Mouse (Mus musculus) cerebellum, postnatal 14 days (tissue): Measurements from ENCODE around the gene Mrps35.

Source experiments
- DNase-seq, 2 experiments: peaks; one replicate each; pipeline ENCODE4 v3.0.0; 2021; ENCODE audit warnings: mixed read lengths in 2 of 2

Gene Mrps35

DNA sequence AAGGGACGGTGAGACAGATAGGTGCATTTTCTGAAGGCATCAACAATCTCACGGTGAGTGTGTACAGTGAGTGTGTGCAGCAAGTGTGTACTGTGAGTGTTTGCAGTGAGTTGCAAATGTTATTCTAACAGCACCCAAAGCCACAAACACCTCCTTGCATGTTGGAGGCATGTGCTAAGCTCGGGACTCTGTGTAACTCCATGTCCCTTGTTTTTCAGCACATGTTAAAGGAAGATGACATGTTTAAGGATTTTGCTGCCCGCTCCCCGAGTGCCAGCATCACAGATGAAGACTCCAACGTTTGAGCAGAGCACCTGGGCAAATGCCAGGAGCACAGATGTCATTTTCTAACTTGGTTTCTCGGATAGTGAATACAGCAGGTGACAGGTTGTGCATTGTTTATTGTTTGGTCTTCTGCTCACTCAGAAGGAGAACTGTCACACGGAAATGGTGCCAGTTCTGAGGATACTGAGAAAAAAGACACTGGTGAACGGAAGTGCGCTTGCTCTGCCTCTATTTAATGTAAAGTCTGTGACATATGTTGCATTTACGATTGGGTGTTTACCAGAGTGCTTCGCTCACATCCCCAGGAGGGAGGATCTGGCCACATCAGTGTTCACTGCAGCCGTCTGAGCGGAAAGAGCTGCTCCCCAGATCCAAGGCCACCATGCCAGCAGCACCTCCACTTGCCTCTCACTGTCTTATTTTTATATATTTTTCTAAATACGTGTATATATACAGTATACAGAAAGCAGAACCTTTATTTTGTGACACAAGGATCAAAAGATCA lies 12.3 kb upstream of the Mrps35 start:
- DNase-seq = peak; percentile 70 to 72

GRCm38 (mm10) chr6:147032303-147032925 lies 10.2 kb upstream of the Mrps35 start, which contains the start of gene Rep15:
Gene Rep15 (plus strand): TSS chr6:147032584.
- DNase-seq = peak; percentile 14 to 38

GRCm38 (mm10) chr6:147043633-147044032 lies 1.1 kb downstream of the Mrps35 start:
- DNase-seq = no peak

GRCm38 (mm10) chr6:147049239-147049805 lies 6.8 kb downstream of the Mrps35 start:
- DNase-seq = no peak

DNA sequence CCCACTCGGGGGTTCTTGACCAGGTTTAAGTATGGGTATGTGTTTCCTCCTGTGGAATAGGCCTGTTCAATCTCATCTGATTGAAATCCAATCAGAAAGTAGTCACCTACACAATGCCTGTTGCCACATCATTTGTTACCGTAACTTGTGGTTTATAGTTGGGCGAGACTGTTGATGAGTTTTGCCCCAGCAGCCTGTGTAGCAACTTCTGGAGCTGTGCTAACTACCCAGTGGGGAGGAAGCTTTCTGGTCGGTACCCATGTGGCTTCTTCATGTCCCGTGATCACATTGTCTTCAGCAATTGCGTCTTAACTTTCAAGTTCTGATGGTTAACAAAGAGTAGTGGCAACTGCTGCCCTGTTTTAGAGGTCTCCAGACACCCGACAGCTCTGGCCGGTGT lies 9.1 kb downstream of the Mrps35 start:
- no peak for DNase-seq

GRCm38 (mm10) chr6:147052440-147052839 lies 9.9 kb downstream of the Mrps35 start:
- DNase-seq = no peak

DNA sequence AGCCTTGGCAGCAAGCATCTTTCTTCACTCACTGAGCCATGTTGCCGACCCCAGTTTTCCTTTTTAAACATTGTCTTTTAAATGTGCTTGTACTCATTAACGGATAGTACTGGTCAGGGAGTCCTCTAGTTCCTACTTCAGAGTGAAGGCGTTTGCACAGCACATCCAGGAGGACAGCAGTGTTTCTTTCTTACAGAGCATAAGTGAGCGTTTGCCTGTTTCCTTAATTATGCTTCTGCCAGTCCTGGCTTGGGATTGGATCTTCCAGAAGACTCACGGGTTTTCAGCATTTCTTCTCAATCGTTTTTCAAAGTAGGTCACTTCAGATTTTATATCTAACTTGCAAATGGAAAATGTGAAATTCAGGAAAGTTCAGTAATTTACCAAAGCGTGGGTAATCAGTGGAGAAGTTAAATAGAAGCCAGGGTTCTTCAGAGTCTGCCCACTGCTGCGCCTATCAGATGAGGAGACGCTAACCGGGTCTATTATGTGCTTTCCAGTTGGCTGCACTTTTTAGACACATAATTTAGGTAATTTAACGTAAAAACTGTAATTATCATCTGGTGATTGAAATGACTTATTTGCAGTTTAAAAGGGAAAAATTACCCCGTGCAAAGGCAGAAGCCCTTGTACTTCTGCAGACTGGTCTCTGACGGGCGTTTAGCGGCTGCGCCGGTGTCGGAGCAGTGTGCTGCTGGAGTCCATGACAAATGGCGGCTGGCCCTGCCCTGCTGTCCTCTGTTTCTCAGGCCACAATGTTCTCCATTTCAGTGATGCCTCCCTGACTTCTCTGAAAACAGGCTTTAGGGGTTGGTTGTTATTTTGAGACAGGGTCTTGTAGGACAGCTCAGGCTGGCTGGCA lies 11.5 kb downstream of the Mrps35 start:
- no peak for DNase-seq

GRCm38 (mm10) chr6:147055374-147055977 lies 12.9 kb downstream of the Mrps35 start:
- no peak for DNase-seq

- DNase-seq = no peak
Observed at GRCm38 (mm10) chr6:147059326-147059725, 16.8 kb downstream of the Mrps35 start.

- no peak for DNase-seq
Observed at GRCm38 (mm10) chr6:147061630-147062029, 19.1 kb downstream of the Mrps35 start.

GRCm38 (mm10) chr6:147062034-147062433 lies 19.5 kb downstream of the Mrps35 start:
- DNase-seq = no peak

DNA sequence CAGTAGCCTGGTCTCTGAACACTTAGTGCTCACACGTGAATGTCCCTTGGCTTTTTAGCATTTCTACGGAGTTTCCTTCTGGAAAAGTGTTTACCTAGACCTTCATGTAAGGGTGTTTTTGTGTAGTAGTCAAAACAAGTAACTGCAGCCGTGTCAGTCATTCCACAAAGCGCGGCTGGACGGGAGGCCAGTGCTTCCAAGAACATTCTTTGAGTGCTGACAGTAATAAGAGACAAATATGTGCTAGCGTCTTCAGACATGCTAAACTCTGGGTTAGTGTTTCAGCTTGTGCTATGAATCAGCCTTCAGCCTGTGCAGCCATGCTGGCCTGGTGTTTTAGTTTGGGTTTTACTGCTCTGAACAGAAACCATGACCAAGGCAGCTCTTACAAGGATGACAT lies 20.1 kb downstream of the Mrps35 start:
- DNase-seq = no peak

GRCm38 (mm10) chr6:147064226-147064943 lies 21.8 kb downstream of the Mrps35 start:
- no peak for DNase-seq

DNA sequence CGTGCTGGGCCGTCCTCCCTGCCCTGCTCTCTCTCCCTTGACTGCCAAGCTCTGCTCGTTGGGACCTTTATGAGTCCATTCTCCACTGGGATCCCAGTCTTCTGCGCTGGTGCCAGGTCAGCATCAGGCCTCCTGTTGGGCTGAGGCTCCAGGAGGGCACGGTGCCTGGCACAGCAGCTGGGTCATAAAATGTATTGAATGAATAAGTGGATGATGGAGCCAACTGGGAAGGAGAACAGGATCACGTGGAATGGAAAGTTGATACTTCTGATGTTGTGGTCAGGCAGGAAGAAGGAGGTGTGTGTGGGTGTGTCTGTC lies 22.3 kb downstream of the Mrps35 start:
- no peak for DNase-seq

GRCm38 (mm10) chr6:147075808-147076387 lies 33.3 kb downstream of the Mrps35 start:
- DNase-seq = no peak

GRCm38 (mm10) chr6:147076878-147077277 lies 34.3 kb downstream of the Mrps35 start:
- DNase-seq = no peak

DNA sequence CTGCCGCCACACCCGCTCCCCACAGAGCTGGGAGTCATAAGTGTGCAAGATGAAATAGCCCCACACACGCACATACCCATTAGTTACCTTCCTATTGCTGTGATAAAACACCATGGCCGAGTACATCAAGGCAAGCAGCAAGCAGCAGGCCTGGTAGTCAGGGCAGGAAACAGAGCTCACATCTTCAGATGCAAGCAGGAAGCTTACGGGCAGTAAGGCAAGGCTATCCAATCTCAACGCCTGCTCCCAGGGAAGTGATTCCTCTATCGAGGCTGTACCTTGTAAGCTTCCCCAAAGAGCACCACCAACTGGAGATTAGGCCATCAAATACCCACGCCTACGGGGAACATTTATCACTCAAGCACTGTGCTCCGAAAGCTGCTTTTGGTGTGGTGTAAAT lies 37.4 kb downstream of the Mrps35 start:
- no peak for DNase-seq

DNA sequence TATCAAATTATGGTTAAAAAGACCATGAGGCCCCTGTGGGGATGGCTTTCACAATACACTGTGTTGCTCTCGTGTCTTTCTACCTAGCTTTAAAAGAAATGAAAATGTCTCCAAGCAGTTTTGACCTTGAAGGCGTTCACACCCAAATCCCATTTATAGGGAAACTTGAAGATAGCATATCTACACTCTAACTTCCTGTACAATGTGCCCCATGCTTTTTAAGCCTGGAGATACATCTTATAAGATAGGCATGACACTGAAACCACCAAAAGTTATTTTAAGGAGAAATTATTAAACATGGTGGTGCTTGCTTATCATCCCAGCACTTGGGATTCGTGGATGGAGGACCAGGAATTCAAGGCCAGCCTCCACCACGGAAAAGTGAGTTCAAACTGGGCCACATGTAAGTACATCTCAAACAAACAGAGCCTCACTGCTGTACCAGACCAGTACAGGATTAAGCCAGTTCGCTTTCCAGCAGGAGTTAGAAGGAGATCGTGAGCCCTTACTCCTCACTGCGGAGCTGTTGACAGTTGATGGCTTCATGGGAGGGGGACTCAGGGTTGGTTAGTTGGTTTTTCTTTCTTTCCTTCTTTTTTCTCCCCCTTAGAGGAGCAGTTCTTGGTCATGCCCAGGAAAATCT lies 43.0 kb downstream of the Mrps35 start:
- no peak for DNase-seq

DNA sequence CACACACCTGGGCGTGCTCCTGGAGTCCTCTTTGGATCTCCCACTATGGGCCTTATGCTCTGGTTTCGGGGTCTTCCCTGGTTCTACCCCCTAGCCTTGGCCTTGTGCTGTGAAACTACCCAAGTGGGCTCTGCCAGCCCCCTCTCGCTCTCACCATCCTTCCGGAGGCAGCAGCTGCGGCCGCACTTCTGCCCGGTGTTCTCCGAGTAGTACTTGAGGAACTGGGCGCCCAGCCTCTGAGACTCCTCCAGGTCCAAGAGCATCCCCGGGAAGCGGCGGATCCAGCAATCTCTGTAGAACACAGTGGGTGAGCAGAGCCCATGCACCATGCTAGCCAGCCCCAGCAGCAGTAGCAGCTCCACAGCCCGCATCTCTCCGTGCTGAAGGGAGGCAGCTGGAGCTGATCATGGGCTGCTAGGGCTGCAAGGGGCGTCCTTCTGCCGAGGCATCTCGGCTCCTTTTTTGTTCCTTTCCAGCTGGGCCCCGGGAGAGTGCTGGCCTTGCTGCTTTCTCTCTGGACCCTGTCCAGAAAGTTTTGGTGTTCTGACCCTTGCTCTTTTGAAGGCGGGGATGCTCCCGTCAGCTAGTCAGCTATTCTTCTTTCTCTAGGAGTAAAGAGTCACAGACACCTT lies 44.1 kb downstream of the Mrps35 start, which contains the start of gene Mansc4:
Mansc4 (minus strand) TSS at position 439 of the 632 bp plus-strand sequence.
- DNase-seq = peak in 1 of 2 experiments; percentile 14

GRCm38 (mm10) chr6:147087736-147088135 lies 45.2 kb downstream of the Mrps35 start:
- DNase-seq = no peak

GRCm38 (mm10) chr6:147088517-147088916 lies 46.0 kb downstream of the Mrps35 start:
- DNase-seq = no peak
